Mouse (Mus musculus) stomach, postnatal 0 days (tissue): Measurements from ENCODE around the gene Ly6f.

Experiments
- CTCF ChIP-seq: IDR thresholded peaks from 2 replicates; pipeline ENCODE4 v1.5.1; 2016; ENCODE audit warnings: antibody characterized with exemption, low read depth, mild to moderate bottlenecking, moderate library complexity
- EP300 ChIP-seq: optimal IDR thresholded peaks from 2 replicates; pipeline ENCODE3; 2016; ENCODE audit warnings: antibody characterized with exemption

DNA sequence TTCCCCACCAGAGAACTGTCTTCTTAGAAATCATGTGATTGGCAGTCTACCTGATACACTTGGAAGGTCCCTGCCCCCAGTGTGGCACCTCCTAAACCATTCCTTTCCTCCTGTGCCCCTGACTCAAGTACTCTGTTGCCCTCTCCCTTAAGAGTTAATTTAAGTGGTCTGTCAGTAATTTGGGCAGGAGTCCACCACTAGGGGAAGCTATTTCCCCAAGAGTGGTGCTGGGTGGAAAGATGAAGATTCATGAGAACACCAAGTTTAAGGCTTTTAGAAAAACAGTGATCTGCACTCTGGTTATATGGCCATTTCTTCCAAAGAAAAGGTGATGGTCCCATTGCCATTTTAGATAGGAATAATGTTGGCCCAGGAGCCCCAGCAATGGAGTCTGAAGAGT is 2.4 kb upstream of the Ly6f start:
- TF ChIP-seq CTCF (peak; percentile 28), EP300 (no peak)
